Mouse (Mus musculus) heart, embryonic 10.5 days (tissue): ENCODE data around the gene Pde4d. TPM values are rescaled to one million over a fixed set of nuclear protein-coding genes. Genes with fewer than 3 reads are reported as not detected.

Experiments used
- DNase-seq: peaks from one replicate; pipeline ENCODE4 v3.0.0-alpha.2; 2017; ENCODE audit warnings: low spot score
- H3K27ac ChIP-seq: fragments of 300-500 bp; sonication (generic); 2 replicates; pipeline ENCODE4 v1.5.1; 2016; ENCODE audit warnings: mild to moderate bottlenecking
- H3K27me3 ChIP-seq: fragments of 300-500 bp; sonication (generic); 2 replicates; pipeline ENCODE4 v1.6.1; 2016; ENCODE audit warnings: mild to moderate bottlenecking; ENCODE audit not compliant: poor library complexity, insufficient read depth, severe bottlenecking
- H3K36me3 ChIP-seq: fragments of 300-500 bp; sonication (generic); 2 replicates; pipeline ENCODE4 v1.6.1; 2016; ENCODE audit warnings: mild to moderate bottlenecking, moderate library complexity
- H3K4me1 ChIP-seq: fragments of 300-500 bp; sonication (generic); 2 replicates; pipeline ENCODE4 v1.6.1; 2016; ENCODE audit warnings: mild to moderate bottlenecking
- H3K4me3 ChIP-seq: fragments of 300-500 bp; sonication (generic); 2 replicates; pipeline ENCODE4 v1.5.1; 2016; ENCODE audit warnings: mild to moderate bottlenecking, moderate library complexity
- H3K9me3 ChIP-seq: fragments of 300-500 bp; sonication (generic); 2 replicates; pipeline ENCODE4 v1.6.1; 2016; ENCODE audit warnings: mild to moderate bottlenecking, moderate library complexity
- WGBS: fragments of 180-500 bp; shearing (Covaris S2); methylation state at CpG from one replicate; pipeline ENCODE4 v1.1.7; 2016; 5-methylcytosine and 5-hydroxymethylcytosine counted together
- polyA plus RNA-seq: library from polyadenylated mRNA; unstranded; fragments of >200 nt; fragmentation: Nextera tagmentation; extraction: Ambion mirVana; gene quantifications from 2 replicates; pipeline ENCODE4 v1.2.1, GENCODE M21; 2016

The Pde4d gene
- polyA plus RNA-seq, 1 experiment from 2014 or later, result 24.9 TPM

GRCm38 (mm10) chr13:109315608-109316007, 865.9 kb downstream of the Pde4d start:
- no peaks in the 10 kb centered on the region for H3K36me3 ChIP-seq
- no peak overlapping the region for H3K27ac ChIP-seq
- no peak overlapping the region for H3K4me3 ChIP-seq
- H3K4me1 ChIP-seq, result peaks cover 7% of the 10 kb centered on the region
- DNase-seq, result no peak
- no peaks in the 10 kb centered on the region for H3K9me3 ChIP-seq
- 63% methylated on average over 9 of the region's 9 CpGs for WGBS
- no peaks in the 10 kb centered on the region for H3K27me3 ChIP-seq

DNA sequence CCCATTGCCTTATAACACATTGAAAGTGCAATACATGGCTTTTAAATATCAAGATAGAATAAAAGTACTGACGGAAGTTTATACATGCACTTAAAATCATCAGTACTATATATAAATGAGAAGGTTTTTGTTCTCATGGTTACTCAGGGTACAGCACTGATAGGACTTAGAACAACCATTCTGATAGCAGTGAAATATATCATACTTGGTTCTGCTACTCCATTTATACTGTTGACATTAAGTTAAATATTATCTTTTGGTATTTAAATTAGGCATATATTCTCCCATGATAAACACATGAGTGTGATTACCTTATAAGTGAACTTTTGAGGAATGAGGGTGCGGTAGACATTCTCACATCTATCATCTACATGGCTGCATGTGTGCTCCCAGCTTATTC, 867.9 kb downstream of the Pde4d start:
- no peak for DNase-seq
- H3K27me3 ChIP-seq, result no peaks in the 10 kb centered on the region
- H3K4me3 ChIP-seq, result no peak overlapping the region
- peaks cover 7% of the 10 kb centered on the region for H3K4me1 ChIP-seq
- no peaks in the 10 kb centered on the region for H3K36me3 ChIP-seq
- 92% methylated on average over 2 of the region's 2 CpGs for WGBS
- H3K27ac ChIP-seq, result no peak overlapping the region
- H3K9me3 ChIP-seq, result no peaks in the 10 kb centered on the region

DNA sequence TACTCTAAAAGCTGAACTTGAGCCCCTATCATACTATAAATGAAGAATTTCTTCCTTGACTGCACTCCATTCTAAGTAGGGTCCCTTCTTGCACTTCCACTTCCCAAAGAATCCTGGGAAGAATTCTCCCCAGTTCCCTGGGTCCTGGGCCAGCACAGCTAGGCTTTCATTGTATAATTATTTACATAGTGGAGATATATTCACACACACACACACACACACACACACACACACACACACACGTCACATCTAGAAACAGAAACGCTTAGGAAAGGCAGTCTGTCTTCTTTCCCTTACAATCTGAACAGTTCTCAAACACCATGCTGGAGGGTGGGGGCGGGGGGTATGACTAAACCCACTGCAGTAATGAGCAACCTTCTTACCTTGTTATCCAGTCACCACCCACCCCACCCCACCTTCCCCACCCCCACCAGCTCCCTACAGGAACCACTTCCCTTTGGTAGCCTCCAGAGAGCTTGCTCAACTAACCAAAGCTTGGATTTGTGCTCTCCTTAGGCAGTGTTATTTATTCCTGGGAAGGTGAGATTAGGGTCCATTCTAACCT, 868.8 kb downstream of the Pde4d start:
- no peak for DNase-seq
- Histone ChIP-seq H3K36me3 (no peaks in the 10 kb centered on the region), H3K4me3 (no peak overlapping the region), H3K9me3 (no peaks in the 10 kb centered on the region), H3K4me1 (peaks cover 7% of the 10 kb centered on the region), H3K27ac (no peak overlapping the region), H3K27me3 (no peaks in the 10 kb centered on the region)
- WGBS, result 69% methylated on average over 3 of the region's 3 CpGs

- H3K9me3 ChIP-seq, result no peaks in the 10 kb centered on the region
- no peak overlapping the region for H3K27ac ChIP-seq
- H3K4me1 ChIP-seq, result no peaks in the 10 kb centered on the region
- no peak for DNase-seq
- no peaks in the 10 kb centered on the region for H3K27me3 ChIP-seq
- 80% methylated on average over 5 of the region's 5 CpGs for WGBS
- H3K36me3 ChIP-seq, result no peaks in the 10 kb centered on the region
- H3K4me3 ChIP-seq, result no peak overlapping the region
Measured at GRCm38 (mm10) chr13:109326061-109326460, 876.3 kb downstream of the Pde4d start.

DNA sequence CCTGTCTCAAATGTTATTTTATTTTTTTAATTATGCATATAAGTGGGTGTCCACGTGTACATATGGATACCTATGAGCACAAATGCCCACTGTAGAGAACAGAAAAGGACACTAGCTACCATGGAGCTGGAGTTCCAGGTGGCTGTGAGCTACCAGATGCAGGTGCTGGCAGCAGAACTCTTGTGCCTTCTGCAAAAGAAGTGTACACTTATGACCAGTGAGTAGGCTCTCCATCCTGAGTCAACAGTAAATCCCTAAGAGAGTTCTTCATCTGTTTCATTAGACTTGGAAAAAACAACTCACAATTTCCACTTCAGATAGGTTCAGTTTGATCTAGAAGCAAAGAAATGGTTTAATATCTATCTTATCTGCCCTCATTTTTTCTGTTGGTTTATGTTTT, 881.8 kb downstream of the Pde4d start:
- 51% methylated on average over 1 of the region's 1 CpGs for WGBS
- Histone ChIP-seq H3K36me3 (no peaks in the 10 kb centered on the region), H3K4me3 (no peak overlapping the region), H3K27me3 (no peaks in the 10 kb centered on the region), H3K9me3 (no peaks in the 10 kb centered on the region), H3K27ac (no peak overlapping the region), H3K4me1 (no peaks in the 10 kb centered on the region)
- no peak for DNase-seq

DNA sequence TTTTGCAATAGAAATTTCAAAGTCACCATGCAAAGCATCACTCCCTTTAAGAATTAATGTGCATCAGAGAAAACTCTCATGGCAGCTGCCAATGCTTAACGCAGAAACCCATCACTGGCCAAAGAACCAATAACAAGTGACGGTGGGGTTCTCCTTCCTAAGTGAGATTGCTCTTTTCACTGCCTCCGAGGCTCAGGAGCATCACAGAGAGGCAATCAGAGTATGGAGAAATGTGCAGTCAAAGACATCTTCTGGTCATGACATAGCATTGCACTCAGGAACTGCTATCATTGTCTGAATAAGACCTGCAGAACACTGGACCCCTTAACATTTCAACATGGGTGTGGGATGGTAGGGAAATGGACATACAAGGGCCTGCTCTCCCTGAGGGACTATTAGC, 892.2 kb downstream of the Pde4d start:
- no peak overlapping the region for H3K27ac ChIP-seq
- no peaks in the 10 kb centered on the region for H3K9me3 ChIP-seq
- DNase-seq, result no peak
- no peaks in the 10 kb centered on the region for H3K27me3 ChIP-seq
- H3K36me3 ChIP-seq, result no peaks in the 10 kb centered on the region
- WGBS, result 53% methylated on average over 3 of the region's 3 CpGs
- H3K4me3 ChIP-seq, result no peak overlapping the region
- no peaks in the 10 kb centered on the region for H3K4me1 ChIP-seq

GRCm38 (mm10) chr13:109342469-109342868, 892.7 kb downstream of the Pde4d start:
- Histone ChIP-seq H3K27me3 (no peaks in the 10 kb centered on the region), H3K9me3 (no peaks in the 10 kb centered on the region), H3K36me3 (no peaks in the 10 kb centered on the region), H3K27ac (no peak overlapping the region), H3K4me1 (no peaks in the 10 kb centered on the region), H3K4me3 (no peak overlapping the region)
- whole genome bisulfite sequencing, result 47% methylated on average over 6 of the region's 6 CpGs
- no peak for DNase-seq

GRCm38 (mm10) chr13:109343596-109343995, 893.8 kb downstream of the Pde4d start:
- peak; percentile 76 for DNase-seq
- H3K27ac ChIP-seq, result no peak overlapping the region
- no peaks in the 10 kb centered on the region for H3K4me1 ChIP-seq
- no peaks in the 10 kb centered on the region for H3K27me3 ChIP-seq
- no peaks in the 10 kb centered on the region for H3K36me3 ChIP-seq
- WGBS, result 2% methylated on average over 4 of the region's 4 CpGs
- H3K9me3 ChIP-seq, result no peaks in the 10 kb centered on the region
- H3K4me3 ChIP-seq, result no peak overlapping the region

DNA sequence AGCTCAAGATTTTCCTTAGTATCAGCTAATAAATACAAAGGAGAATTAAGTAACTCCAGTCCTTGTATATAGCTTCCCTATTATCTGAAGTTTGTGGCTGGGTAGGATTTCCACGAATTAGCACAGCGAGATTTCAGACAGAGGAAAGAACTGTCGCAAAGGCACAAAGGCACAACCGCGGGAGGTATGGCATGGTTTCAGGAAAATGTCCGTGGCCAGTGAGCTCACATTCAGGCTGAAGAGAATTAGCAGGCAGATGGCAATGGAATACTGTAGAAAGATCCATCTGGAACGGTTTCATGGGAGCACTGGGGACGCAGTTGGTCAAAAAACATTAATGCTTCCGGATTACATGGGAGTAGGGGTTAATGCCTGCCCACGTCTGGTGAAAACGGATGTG, 898.0 kb downstream of the Pde4d start:
- no peak for DNase-seq
- H3K36me3 ChIP-seq, result no peaks in the 10 kb centered on the region
- H3K4me1 ChIP-seq, result no peaks in the 10 kb centered on the region
- 64% methylated on average over 11 of the region's 11 CpGs for WGBS
- H3K9me3 ChIP-seq, result no peaks in the 10 kb centered on the region
- H3K4me3 ChIP-seq, result no peak overlapping the region
- no peak overlapping the region for H3K27ac ChIP-seq
- H3K27me3 ChIP-seq, result no peaks in the 10 kb centered on the region

DNA sequence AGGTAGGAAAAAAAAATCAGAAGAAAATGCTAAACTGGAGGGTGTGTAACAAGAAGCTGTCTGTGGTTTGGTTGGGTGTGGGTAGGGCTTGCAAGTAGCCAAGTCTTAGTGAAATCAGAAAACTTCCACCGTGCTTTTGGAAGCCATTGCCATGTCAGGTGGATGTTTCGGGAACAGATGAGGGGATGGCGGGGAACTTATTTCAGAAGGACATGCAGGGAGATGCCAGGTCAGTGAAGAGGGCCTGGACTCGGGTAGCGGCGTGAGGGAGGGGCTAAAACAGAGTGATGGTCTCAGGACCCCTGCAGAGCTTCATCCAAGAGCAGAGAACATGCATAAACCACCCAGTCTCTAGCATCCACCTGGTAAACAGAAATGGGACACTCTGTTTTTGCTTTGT, 898.6 kb downstream of the Pde4d start:
- Histone ChIP-seq H3K4me1 (no peaks in the 10 kb centered on the region), H3K4me3 (no peak overlapping the region), H3K36me3 (no peaks in the 10 kb centered on the region), H3K9me3 (no peaks in the 10 kb centered on the region), H3K27me3 (no peaks in the 10 kb centered on the region), H3K27ac (no peak overlapping the region)
- DNase-seq, result no peak
- WGBS, result 83% methylated on average over 6 of the region's 6 CpGs

DNA sequence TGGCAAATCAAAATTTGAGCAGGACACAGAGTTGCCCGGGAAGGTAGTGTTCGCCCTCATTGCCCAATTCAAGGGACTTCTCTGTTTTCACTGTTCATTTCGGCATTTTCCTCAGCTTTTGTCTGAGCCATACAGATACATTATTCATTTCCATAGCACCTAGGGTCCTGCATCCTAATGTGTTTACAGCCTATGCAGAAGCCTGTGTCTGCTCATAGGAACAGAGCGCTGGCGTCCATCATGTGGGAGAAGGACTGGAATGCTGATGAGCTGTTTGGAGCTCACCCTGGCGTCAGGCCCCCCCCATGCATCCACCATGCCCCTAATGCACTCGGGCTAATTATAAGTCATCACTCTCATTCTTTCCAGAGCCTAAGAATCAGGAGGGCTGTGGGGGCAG, 900.4 kb downstream of the Pde4d start:
- no peaks in the 10 kb centered on the region for H3K36me3 ChIP-seq
- no peaks in the 10 kb centered on the region for H3K4me1 ChIP-seq
- WGBS, result 77% methylated on average over 7 of the region's 7 CpGs
- no peaks in the 10 kb centered on the region for H3K27me3 ChIP-seq
- no peak overlapping the region for H3K4me3 ChIP-seq
- no peak overlapping the region for H3K27ac ChIP-seq
- no peak for DNase-seq
- no peaks in the 10 kb centered on the region for H3K9me3 ChIP-seq

- Histone ChIP-seq H3K4me3 (no peak overlapping the region), H3K27ac (no peak overlapping the region), H3K4me1 (no peaks in the 10 kb centered on the region), H3K36me3 (no peaks in the 10 kb centered on the region), H3K9me3 (no peaks in the 10 kb centered on the region), H3K27me3 (no peaks in the 10 kb centered on the region)
- DNase-seq, result no peak
- 77% methylated on average over 7 of the region's 7 CpGs for WGBS
Measured at GRCm38 (mm10) chr13:109354017-109354416, 904.3 kb downstream of the Pde4d start.

DNA sequence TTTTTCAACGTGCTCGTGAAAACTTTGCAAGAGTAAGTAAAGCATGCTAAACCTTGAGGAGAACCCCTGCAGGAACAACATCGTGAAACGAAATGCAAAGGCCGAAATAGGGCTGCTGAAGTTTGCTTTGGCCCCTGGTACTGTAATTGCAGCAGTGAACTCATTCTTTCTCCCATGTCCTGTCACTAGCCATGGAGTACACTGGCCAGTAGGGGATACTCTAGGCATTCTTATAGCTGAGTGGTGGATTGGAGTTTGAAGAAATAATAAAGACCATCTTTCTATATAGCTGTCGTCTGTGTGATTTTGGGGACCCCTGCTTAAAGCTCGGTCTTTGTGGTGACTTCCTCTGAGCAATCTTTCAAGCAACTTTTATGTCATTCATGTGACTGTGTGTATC, 906.5 kb downstream of the Pde4d start:
- no peak overlapping the region for H3K4me3 ChIP-seq
- H3K4me1 ChIP-seq, result no peaks in the 10 kb centered on the region
- H3K27ac ChIP-seq, result no peak overlapping the region
- H3K9me3 ChIP-seq, result no peaks in the 10 kb centered on the region
- H3K27me3 ChIP-seq, result no peaks in the 10 kb centered on the region
- H3K36me3 ChIP-seq, result no peaks in the 10 kb centered on the region
- no peak for DNase-seq
- WGBS, result 69% methylated on average over 7 of the region's 7 CpGs

- Histone ChIP-seq H3K27ac (no peak overlapping the region), H3K9me3 (no peaks in the 10 kb centered on the region), H3K36me3 (no peaks in the 10 kb centered on the region), H3K4me3 (no peak overlapping the region), H3K27me3 (no peaks in the 10 kb centered on the region), H3K4me1 (no peaks in the 10 kb centered on the region)
- DNase-seq, result no peak
- WGBS, result 50% methylated on average over 2 of the region's 2 CpGs
Measured at GRCm38 (mm10) chr13:109359994-109360393, 910.2 kb downstream of the Pde4d start.
